Mouse (Mus musculus) embryo, embryonic 9.5 days (tissue): Measurements from ENCODE around the gene Nfic.
A peak's percentile ranks its signal among the peaks of the same experiment; 100 is the strongest.

Experiments used
- DNase-seq: peaks from one replicate; pipeline ENCODE4 v3.0.0-alpha.2; 2017; ENCODE audit errors: extremely low spot score

Gene Nfic

GRCm38 (mm10) chr10:81455181-81455895 is at the start of gene Nfic:
Gene Nfic, minus strand, starts transcription at chr10:81455635.
- DNase-seq: no peak

- DNase-seq: peak; percentile 84
Measured at GRCm38 (mm10) chr10:81502658-81503057, 47.2 kb upstream of the Nfic start.

GRCm38 (mm10) chr10:81501863-81502262 is 46.4 kb upstream of the Nfic start:
- no peak for DNase-seq

GRCm38 (mm10) chr10:81500032-81500431 is 44.6 kb upstream of the Nfic start, which contains the start of gene S1pr4:
Gene S1pr4, minus strand, starts transcription at chr10:81500132.
- DNase-seq: no peak

- DNase-seq: no peak
Measured at GRCm38 (mm10) chr10:81499250-81499901, 43.9 kb upstream of the Nfic start.

GRCm38 (mm10) chr10:81498316-81499249 is 43.1 kb upstream of the Nfic start:
- no peak for DNase-seq

GRCm38 (mm10) chr10:81497401-81498270 is 42.2 kb upstream of the Nfic start:
- DNase-seq: no peak

GRCm38 (mm10) chr10:81496969-81497368 is 41.5 kb upstream of the Nfic start:
- DNase-seq: no peak

GRCm38 (mm10) chr10:81496264-81496901 is 40.9 kb upstream of the Nfic start, which contains the start of gene Ncln:
Gene Ncln, minus strand, starts transcription at chr10:81496392.
- DNase-seq: peak; percentile 98

GRCm38 (mm10) chr10:81495616-81496263 is 40.3 kb upstream of the Nfic start:
- no peak for DNase-seq

GRCm38 (mm10) chr10:81495151-81495550 is 39.7 kb upstream of the Nfic start:
- no peak for DNase-seq

- no peak for DNase-seq
Measured at GRCm38 (mm10) chr10:81494260-81495041, 39.0 kb upstream of the Nfic start.

- DNase-seq: no peak
Measured at GRCm38 (mm10) chr10:81493601-81494220, 38.3 kb upstream of the Nfic start.

GRCm38 (mm10) chr10:81492606-81493240 is 37.3 kb upstream of the Nfic start:
- DNase-seq: no peak

- no peak for DNase-seq
Measured at GRCm38 (mm10) chr10:81491018-81491417, 35.6 kb upstream of the Nfic start.

GRCm38 (mm10) chr10:81489941-81490340 is 34.5 kb upstream of the Nfic start:
- no peak for DNase-seq

GRCm38 (mm10) chr10:81488081-81488480 is 32.6 kb upstream of the Nfic start:
- DNase-seq: no peak

- DNase-seq: no peak
Measured at GRCm38 (mm10) chr10:81486496-81486895, 31.1 kb upstream of the Nfic start.
